Mouse (Mus musculus): ENCODE data around the gene Crat. TPM values are rescaled to one million over a fixed set of nuclear protein-coding genes. Genes with fewer than 3 reads are reported as not detected.

Gene Crat
- total and polyA plus RNA-seq, 2 experiments: 9.2 to 65.2 TPM

GRCm38 (mm10) chr2:30414101-30414500 lies 1.5 kb downstream of the Crat start:
- DNase-seq (ENCODE audit: extremely low read depth, low read depth, low spot score): peak; percentile 99
- no peaks in the 10 kb centered on the region for H3K27me3 ChIP-seq (ENCODE audit: control insufficient read depth, insufficient read depth, low read length)
- 23% methylated on average over 4 of the region's 4 CpGs for WGBS
- H3K9ac ChIP-seq (ENCODE audit: low read depth, low read length): peak overlapping the region; percentile 48
- H3K4me1 ChIP-seq (ENCODE audit: control insufficient read depth, insufficient read depth, low read length): peaks cover 33% of the 10 kb centered on the region
- TF ChIP-seq POLR2A (IDR thresholded peaks at IDR 0.05; ENCODE audit: extremely low read depth, insufficient read depth, low read length) (no peak), CTCF (IDR thresholded peaks at IDR 0.05; ENCODE audit: low read depth, low read length) (no peak)
- peak overlapping the region; percentile 27; the same call in 1 of the 2 replicates for H3K4me3 ChIP-seq (ENCODE audit: insufficient read depth, low read depth, low read length)
- peak overlapping the region; percentile 50 for H3K27ac ChIP-seq (replicated peaks; ENCODE audit: insufficient read depth, low read depth, low read length)
- peaks cover 32% of the 10 kb centered on the region for H3K79me2 ChIP-seq (ENCODE audit: control insufficient read depth, insufficient read depth, low read length)
- H3K36me3 ChIP-seq (ENCODE audit: control insufficient read depth, insufficient read depth, low read length): no peaks in the 10 kb centered on the region

DNA sequence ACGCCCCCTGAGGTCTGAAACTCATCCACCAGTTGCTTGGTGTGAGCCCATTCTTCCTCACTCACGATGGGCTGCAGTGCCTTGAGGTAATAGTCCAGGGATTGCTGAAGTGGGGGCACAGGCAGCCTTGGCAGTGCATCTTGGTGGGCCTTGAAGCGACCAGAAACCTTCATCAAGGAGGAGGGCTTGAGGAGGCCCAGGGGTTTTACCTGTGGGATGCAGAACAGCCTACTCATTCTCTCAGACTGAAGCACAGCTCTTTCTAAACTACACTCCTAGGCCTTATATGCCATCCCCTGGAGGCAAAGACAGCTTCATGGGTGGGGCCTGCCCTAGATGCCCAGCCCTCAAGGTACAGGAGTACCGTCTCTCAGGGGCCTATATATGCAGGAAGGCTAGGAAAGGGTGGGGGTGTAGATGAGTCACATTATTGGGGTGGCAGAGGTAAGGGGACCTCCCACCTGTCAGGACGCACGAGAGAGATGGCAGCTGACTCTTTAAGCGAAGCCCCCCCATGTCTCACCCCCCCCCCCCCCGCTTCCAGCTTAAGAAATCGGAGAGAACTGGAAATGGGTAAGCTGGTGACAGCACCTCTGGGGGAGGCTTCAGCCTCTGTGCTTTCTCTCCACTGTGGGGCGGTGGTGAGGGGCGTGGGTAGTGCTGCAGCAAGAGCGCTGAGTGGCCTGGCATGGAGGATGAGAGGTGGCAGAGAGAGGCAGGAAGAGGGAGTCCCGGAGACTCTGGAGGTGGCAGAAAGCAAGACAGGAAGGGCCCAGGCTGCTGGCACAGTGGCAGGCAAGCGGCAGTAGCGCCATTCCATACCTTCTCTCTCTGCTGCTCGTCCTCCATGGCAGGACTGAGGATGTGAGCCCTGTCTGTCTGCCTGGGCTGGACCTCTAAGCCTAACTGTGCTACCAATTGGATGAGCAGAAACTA lies 2.3 kb downstream of the Crat start:
- no peak for DNase-seq (ENCODE audit: extremely low read depth, low read depth, low spot score)
- WGBS: 73% methylated on average over 16 of the region's 16 CpGs
- H3K79me2 ChIP-seq (ENCODE audit: control insufficient read depth, insufficient read depth, low read length): peaks cover 24% of the 10 kb centered on the region; the same call in 1 of the 2 replicates
- peaks cover 34% of the 10 kb centered on the region for H3K4me1 ChIP-seq (ENCODE audit: control insufficient read depth, insufficient read depth, low read length)
- H3K9ac ChIP-seq (ENCODE audit: low read depth, low read length): peak overlapping the region; percentile 48
- peaks cover 2% of the 10 kb centered on the region; the same call in 1 of the 2 replicates for H3K36me3 ChIP-seq (ENCODE audit: control insufficient read depth, insufficient read depth, low read length)
- H3K27me3 ChIP-seq (ENCODE audit: control insufficient read depth, insufficient read depth, low read length): no peaks in the 10 kb centered on the region
- TF ChIP-seq POLR2A (IDR thresholded peaks at IDR 0.05; ENCODE audit: extremely low read depth, insufficient read depth, low read length) (no peak), CTCF (IDR thresholded peaks at IDR 0.05; ENCODE audit: low read depth, low read length) (no peak)
- peak overlapping the region; percentile 27; the same call in 1 of the 2 replicates for H3K4me3 ChIP-seq (ENCODE audit: insufficient read depth, low read depth, low read length)
- peak overlapping the region; percentile 50 for H3K27ac ChIP-seq (replicated peaks; ENCODE audit: insufficient read depth, low read depth, low read length)

DNA sequence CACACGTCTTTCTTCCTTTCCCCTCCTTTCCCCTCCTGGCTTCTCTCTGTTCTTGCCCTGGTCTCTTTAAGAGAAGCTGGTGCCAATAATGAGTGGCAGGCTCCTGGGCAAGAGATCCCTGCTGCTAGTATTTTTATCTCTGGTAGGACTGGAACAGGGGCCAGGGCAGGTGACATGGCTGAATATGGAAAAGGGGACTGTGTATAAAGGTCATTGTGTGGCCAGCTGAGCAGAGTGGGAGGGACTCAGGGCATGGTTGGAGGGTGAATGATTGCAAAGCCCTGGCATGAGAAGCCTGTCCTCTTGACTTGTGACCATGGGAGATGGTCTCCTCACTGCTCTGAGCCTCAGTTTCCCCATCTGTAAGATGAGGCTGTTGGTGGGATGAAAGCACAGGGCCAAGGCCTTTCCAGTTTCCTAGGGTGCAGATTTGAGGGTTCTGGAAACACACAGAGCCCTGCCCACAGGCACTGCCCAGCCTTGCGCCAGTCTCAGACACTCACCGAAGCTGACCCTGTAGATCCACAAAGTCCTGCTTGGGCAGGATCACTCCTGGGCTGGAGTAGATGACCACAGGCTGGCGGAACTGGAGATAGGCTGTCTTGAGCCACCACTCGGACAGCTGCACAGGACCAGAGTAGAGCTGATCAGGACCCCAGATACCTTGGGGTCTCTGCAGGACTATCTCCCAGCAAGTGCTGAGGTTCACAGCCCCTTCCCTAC lies 6.0 kb downstream of the Crat start:
- peak; percentile 98 for DNase-seq (ENCODE audit: extremely low read depth, low read depth, low spot score)
- Histone ChIP-seq H3K36me3 (ENCODE audit: control insufficient read depth, insufficient read depth, low read length) (peaks cover 5% of the 10 kb centered on the region), H3K4me3 (ENCODE audit: insufficient read depth, low read depth, low read length) (no peak overlapping the region), H3K9ac (ENCODE audit: low read depth, low read length) (no peak overlapping the region), H3K4me1 (ENCODE audit: control insufficient read depth, insufficient read depth, low read length) (peaks cover 31% of the 10 kb centered on the region), H3K79me2 (ENCODE audit: control insufficient read depth, insufficient read depth, low read length) (peaks cover 13% of the 10 kb centered on the region; the same call in 1 of the 2 replicates), H3K27me3 (ENCODE audit: control insufficient read depth, insufficient read depth, low read length) (no peaks in the 10 kb centered on the region), H3K27ac (replicated peaks; ENCODE audit: insufficient read depth, low read depth, low read length) (peak overlapping the region; percentile 68)
- WGBS: 21% methylated on average over 5 of the region's 5 CpGs
- TF ChIP-seq CTCF (IDR thresholded peaks at IDR 0.05; ENCODE audit: low read depth, low read length) (no peak), POLR2A (IDR thresholded peaks at IDR 0.05; ENCODE audit: extremely low read depth, insufficient read depth, low read length) (no peak)

GRCm38 (mm10) chr2:30408452-30409100 lies 7.0 kb downstream of the Crat start:
- H3K4me1 ChIP-seq (ENCODE audit: control insufficient read depth, insufficient read depth, low read length): peaks cover 25% of the 10 kb centered on the region
- H3K27ac ChIP-seq (replicated peaks; ENCODE audit: insufficient read depth, low read depth, low read length): no peak overlapping the region
- TF ChIP-seq POLR2A (IDR thresholded peaks at IDR 0.05; ENCODE audit: extremely low read depth, insufficient read depth, low read length) (no peak), CTCF (IDR thresholded peaks at IDR 0.05; ENCODE audit: low read depth, low read length) (no peak)
- peaks cover 5% of the 10 kb centered on the region for H3K36me3 ChIP-seq (ENCODE audit: control insufficient read depth, insufficient read depth, low read length)
- DNase-seq (ENCODE audit: extremely low read depth, low read depth, low spot score): no peak
- 79% methylated on average over 8 of the region's 8 CpGs for WGBS
- peaks cover 11% of the 10 kb centered on the region; the same call in 1 of the 2 replicates for H3K79me2 ChIP-seq (ENCODE audit: control insufficient read depth, insufficient read depth, low read length)
- H3K27me3 ChIP-seq (ENCODE audit: control insufficient read depth, insufficient read depth, low read length): no peaks in the 10 kb centered on the region
- no peak overlapping the region for H3K9ac ChIP-seq (ENCODE audit: low read depth, low read length)
- H3K4me3 ChIP-seq (ENCODE audit: insufficient read depth, low read depth, low read length): no peak overlapping the region

DNA sequence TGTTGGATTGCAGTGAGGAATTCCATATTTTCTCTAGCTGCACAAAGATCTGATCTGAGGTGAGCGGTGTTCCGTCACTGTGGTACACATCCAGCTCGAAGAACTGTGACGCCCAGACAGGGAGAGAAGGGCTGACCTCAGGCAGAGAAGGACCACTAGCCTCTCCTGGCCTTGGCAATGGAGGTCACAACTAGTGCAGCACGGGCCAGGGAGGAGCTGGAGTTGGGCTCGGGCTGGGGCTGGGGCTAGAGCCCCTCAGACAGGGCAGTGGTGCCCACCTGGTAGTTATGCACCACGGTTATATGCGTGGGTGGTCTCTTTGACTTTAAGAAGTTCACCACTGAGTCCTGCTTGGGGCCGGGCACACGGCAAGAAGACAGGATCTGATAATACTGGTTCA lies 7.8 kb downstream of the Crat start:
- Histone ChIP-seq H3K27me3 (ENCODE audit: control insufficient read depth, insufficient read depth, low read length) (no peaks in the 10 kb centered on the region), H3K9ac (ENCODE audit: low read depth, low read length) (no peak overlapping the region), H3K4me3 (ENCODE audit: insufficient read depth, low read depth, low read length) (no peak overlapping the region), H3K4me1 (ENCODE audit: control insufficient read depth, insufficient read depth, low read length) (peaks cover 18% of the 10 kb centered on the region), H3K36me3 (ENCODE audit: control insufficient read depth, insufficient read depth, low read length) (peaks cover 8% of the 10 kb centered on the region), H3K79me2 (ENCODE audit: control insufficient read depth, insufficient read depth, low read length) (peaks cover 3% of the 10 kb centered on the region; the same call in 1 of the 2 replicates), H3K27ac (replicated peaks; ENCODE audit: insufficient read depth, low read depth, low read length) (no peak overlapping the region)
- DNase-seq (ENCODE audit: extremely low read depth, low read depth, low spot score): no peak
- WGBS: 93% methylated on average over 10 of the region's 10 CpGs
- TF ChIP-seq CTCF (IDR thresholded peaks at IDR 0.05; ENCODE audit: low read depth, low read length) (no peak), POLR2A (IDR thresholded peaks at IDR 0.05; ENCODE audit: extremely low read depth, insufficient read depth, low read length) (no peak)
